Mouse (Mus musculus) midbrain, embryonic 12.5 days (tissue): ENCODE results near the gene Gnb3. TPM values are rescaled to one million over a fixed set of nuclear protein-coding genes. Genes with fewer than 3 reads are reported as not detected.

Experiments used
- ATAC-seq: fragments of 200-750 bp; cut with Nextera tagmentation; 2 replicates; pipeline ENCODE4 v1.8.0; 2017; ENCODE audit warnings: low read depth, moderate TSS enrichment, moderate library complexity; ENCODE audit not compliant: low FRiP score
- H3K27ac ChIP-seq: fragments of 300-500 bp; sonication (generic); replicated peaks from 2 replicates; pipeline ENCODE4 v1.5.1; 2016; ENCODE audit warnings: mild to moderate bottlenecking
- H3K27me3 ChIP-seq: fragments of 300-500 bp; sonication (generic); 2 replicates; pipeline ENCODE4 v1.6.1; 2016; ENCODE audit warnings: mild to moderate bottlenecking
- H3K36me3 ChIP-seq: fragments of 300-500 bp; sonication (generic); 2 replicates; pipeline ENCODE4 v1.6.1; 2016
- H3K4me1 ChIP-seq: fragments of 300-500 bp; sonication (generic); 2 replicates; pipeline ENCODE4 v1.6.1; 2016
- H3K4me2 ChIP-seq: fragments of 300-500 bp; sonication (generic); replicated peaks from 2 replicates; pipeline ENCODE4 v1.6.1; 2016; ENCODE audit warnings: mild to moderate bottlenecking, moderate library complexity
- H3K4me3 ChIP-seq: fragments of 300-500 bp; sonication (generic); 2 replicates; pipeline ENCODE4 v1.5.1; 2016; ENCODE audit warnings: mild to moderate bottlenecking
- H3K9ac ChIP-seq: fragments of 300-500 bp; sonication (generic); replicated peaks from 2 replicates; pipeline ENCODE4 v1.6.1; 2016; ENCODE audit warnings: mild to moderate bottlenecking, moderate library complexity
- H3K9me3 ChIP-seq: fragments of 300-500 bp; sonication (generic); 2 replicates; pipeline ENCODE4 v1.6.1; 2016; ENCODE audit warnings: mild to moderate bottlenecking
- WGBS: fragments of 180-500 bp; shearing (Covaris S2); methylation state at CpG from one replicate; pipeline ENCODE4 v1.1.7; 2016; 5-methylcytosine and 5-hydroxymethylcytosine counted together
- polyA plus RNA-seq: library from polyadenylated mRNA; unstranded; fragments of >200 nt; fragmentation: Nextera tagmentation; extraction: Ambion mirVana; gene quantifications from 2 replicates; pipeline ENCODE4 v1.2.1, GENCODE M21; 2016

The Gnb3 gene
- polyA plus RNA-seq = 5.5 TPM in 2 replicates

GRCm38 (mm10) chr6:124840241-124841167 lies at the start of gene Gnb3:
TSS of gene Gnb3 (minus strand) at chr6:124840275.
- H3K27me3 ChIP-seq = peaks cover 12% of the 10 kb centered on the region
- no peaks in the 10 kb centered on the region for H3K9me3 ChIP-seq
- 6% methylated on average over 11 of the region's 15 CpGs for WGBS
- no peak within 1 kb of the TSS for H3K4me3 ChIP-seq
- peak within 1 kb of the TSS; percentile 77 for H3K27ac ChIP-seq
- H3K36me3 ChIP-seq = peaks cover 5% of the 10 kb centered on the region; the same call in 1 of the 2 replicates
- ATAC-seq = peak; percentile 69
- peaks cover 17% of the 10 kb centered on the region for H3K4me1 ChIP-seq
- H3K9ac ChIP-seq = peak within 1 kb of the TSS; percentile 24; the same call in 1 of the 2 replicates
- peak within 1 kb of the TSS; percentile 24 for H3K4me2 ChIP-seq

GRCm38 (mm10) chr6:124888555-124889125 lies 48.6 kb upstream of the Gnb3 start:
- H3K9ac ChIP-seq = no peak overlapping the region
- no peaks in the 10 kb centered on the region for H3K4me1 ChIP-seq
- no peaks in the 10 kb centered on the region for H3K27me3 ChIP-seq
- H3K9me3 ChIP-seq = no peaks in the 10 kb centered on the region
- 88% methylated on average over 6 of the region's 6 CpGs for WGBS
- no peaks in the 10 kb centered on the region for H3K36me3 ChIP-seq
- no peak for ATAC-seq
- H3K4me3 ChIP-seq = no peak overlapping the region
- H3K27ac ChIP-seq = no peak overlapping the region
- no peak overlapping the region for H3K4me2 ChIP-seq

GRCm38 (mm10) chr6:124887986-124888385 lies 47.9 kb upstream of the Gnb3 start, which contains the start of gene Cd4:
TSS of gene Cd4 (minus strand) at chr6:124888221.
- Histone ChIP-seq H3K27me3 (no peaks in the 10 kb centered on the region), H3K4me1 (no peaks in the 10 kb centered on the region), H3K9ac (no peak within 1 kb of the TSS), H3K4me3 (no peak within 1 kb of the TSS), H3K27ac (no peak within 1 kb of the TSS), H3K36me3 (no peaks in the 10 kb centered on the region), H3K4me2 (no peak within 1 kb of the TSS), H3K9me3 (no peaks in the 10 kb centered on the region)
- 92% methylated on average over 9 of the region's 9 CpGs for WGBS
- ATAC-seq = no peak

- Histone ChIP-seq H3K4me3 (no peak overlapping the region), H3K9me3 (no peaks in the 10 kb centered on the region), H3K27me3 (no peaks in the 10 kb centered on the region), H3K27ac (no peak overlapping the region), H3K4me2 (no peak overlapping the region), H3K36me3 (no peaks in the 10 kb centered on the region), H3K9ac (no peak overlapping the region), H3K4me1 (no peaks in the 10 kb centered on the region)
- no peak for ATAC-seq
- WGBS = 98% methylated on average over 8 of the region's 8 CpGs
Observed at GRCm38 (mm10) chr6:124885956-124886381, 45.9 kb upstream of the Gnb3 start.

- no peaks in the 10 kb centered on the region for H3K27me3 ChIP-seq
- H3K27ac ChIP-seq = no peak overlapping the region
- H3K4me1 ChIP-seq = no peaks in the 10 kb centered on the region
- no peak overlapping the region for H3K9ac ChIP-seq
- no peak for ATAC-seq
- no peak overlapping the region for H3K4me2 ChIP-seq
- 89% methylated on average over 10 of the region's 10 CpGs for WGBS
- no peak overlapping the region for H3K4me3 ChIP-seq
- no peaks in the 10 kb centered on the region for H3K9me3 ChIP-seq
- H3K36me3 ChIP-seq = no peaks in the 10 kb centered on the region
Observed at GRCm38 (mm10) chr6:124884714-124885500, 44.8 kb upstream of the Gnb3 start.

GRCm38 (mm10) chr6:124883351-124883750 lies 43.3 kb upstream of the Gnb3 start:
- H3K27ac ChIP-seq = no peak overlapping the region
- H3K9me3 ChIP-seq = no peaks in the 10 kb centered on the region
- H3K4me3 ChIP-seq = no peak overlapping the region
- H3K27me3 ChIP-seq = no peaks in the 10 kb centered on the region
- no peaks in the 10 kb centered on the region for H3K36me3 ChIP-seq
- no peak for ATAC-seq
- no peak overlapping the region for H3K4me2 ChIP-seq
- no peaks in the 10 kb centered on the region for H3K4me1 ChIP-seq
- H3K9ac ChIP-seq = no peak overlapping the region
- WGBS = 65% methylated on average over 10 of the region's 10 CpGs

- ATAC-seq = no peak
- Histone ChIP-seq H3K4me3 (no peak overlapping the region), H3K36me3 (no peaks in the 10 kb centered on the region), H3K4me2 (no peak overlapping the region), H3K27ac (no peak overlapping the region), H3K4me1 (no peaks in the 10 kb centered on the region), H3K9me3 (no peaks in the 10 kb centered on the region), H3K9ac (no peak overlapping the region), H3K27me3 (no peaks in the 10 kb centered on the region)
- 91% methylated on average over 9 of the region's 9 CpGs for WGBS
Observed at GRCm38 (mm10) chr6:124881821-124882220, 41.7 kb upstream of the Gnb3 start.

- no peaks in the 10 kb centered on the region for H3K27me3 ChIP-seq
- no peaks in the 10 kb centered on the region for H3K4me1 ChIP-seq
- no peaks in the 10 kb centered on the region for H3K36me3 ChIP-seq
- 64% methylated on average over 6 of the region's 6 CpGs for WGBS
- no peak for ATAC-seq
- H3K4me3 ChIP-seq = no peak overlapping the region
- no peak overlapping the region for H3K4me2 ChIP-seq
- H3K9ac ChIP-seq = no peak overlapping the region
- H3K27ac ChIP-seq = no peak overlapping the region
- H3K9me3 ChIP-seq = no peaks in the 10 kb centered on the region
Observed at GRCm38 (mm10) chr6:124879390-124879789, 39.3 kb upstream of the Gnb3 start.

GRCm38 (mm10) chr6:124874348-124874747 lies 34.3 kb upstream of the Gnb3 start:
- H3K4me1 ChIP-seq = no peaks in the 10 kb centered on the region
- no peak for ATAC-seq
- H3K27ac ChIP-seq = no peak overlapping the region
- 63% methylated on average over 2 of the region's 3 CpGs for WGBS
- no peaks in the 10 kb centered on the region for H3K36me3 ChIP-seq
- no peak overlapping the region for H3K4me3 ChIP-seq
- no peak overlapping the region for H3K9ac ChIP-seq
- H3K9me3 ChIP-seq = no peaks in the 10 kb centered on the region
- no peak overlapping the region for H3K4me2 ChIP-seq
- no peaks in the 10 kb centered on the region for H3K27me3 ChIP-seq

GRCm38 (mm10) chr6:124866560-124866959 lies 26.5 kb upstream of the Gnb3 start:
- 51% methylated on average over 6 of the region's 7 CpGs for WGBS
- H3K36me3 ChIP-seq = no peaks in the 10 kb centered on the region
- H3K27ac ChIP-seq = no peak overlapping the region
- peaks cover 10% of the 10 kb centered on the region for H3K27me3 ChIP-seq
- no peak for ATAC-seq
- H3K4me1 ChIP-seq = peaks cover 33% of the 10 kb centered on the region
- no peaks in the 10 kb centered on the region for H3K9me3 ChIP-seq
- H3K9ac ChIP-seq = no peak overlapping the region; the same call in 1 of the 2 replicates
- H3K4me2 ChIP-seq = no peak overlapping the region
- H3K4me3 ChIP-seq = no peak overlapping the region

GRCm38 (mm10) chr6:124865766-124866362 lies 25.8 kb upstream of the Gnb3 start:
- 63% methylated on average over 18 of the region's 18 CpGs for WGBS
- Histone ChIP-seq H3K36me3 (no peaks in the 10 kb centered on the region), H3K27ac (no peak overlapping the region; the same call in 1 of the 2 replicates), H3K9ac (no peak overlapping the region; the same call in 1 of the 2 replicates), H3K4me1 (peaks cover 40% of the 10 kb centered on the region), H3K4me3 (no peak overlapping the region), H3K4me2 (no peak overlapping the region), H3K27me3 (peaks cover 14% of the 10 kb centered on the region), H3K9me3 (no peaks in the 10 kb centered on the region)
- ATAC-seq = no peak
